Mouse (Mus musculus): ENCODE data around the gene Vrk1.

The Vrk1 gene

DNA sequence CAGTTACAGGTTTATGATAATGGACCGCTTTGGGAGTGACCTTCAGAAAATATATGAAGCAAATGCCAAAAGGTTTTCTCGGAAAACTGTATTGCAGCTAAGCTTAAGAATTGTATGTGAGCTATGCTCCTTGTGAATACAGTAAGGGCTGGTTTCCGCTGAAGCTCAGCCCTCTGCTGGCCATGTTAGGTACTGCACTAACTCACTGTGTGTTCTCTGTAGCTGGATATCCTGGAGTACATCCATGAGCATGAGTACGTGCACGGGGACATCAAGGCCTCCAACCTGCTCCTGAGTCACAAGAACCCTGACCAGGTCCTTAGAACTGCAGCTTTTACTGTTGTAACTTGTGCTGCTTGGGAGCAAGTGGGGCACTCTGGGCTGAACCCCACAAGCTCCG lies 45.8 kb downstream of the Vrk1 start:
- DNase-seq: peak; percentile 92 to 95

DNA sequence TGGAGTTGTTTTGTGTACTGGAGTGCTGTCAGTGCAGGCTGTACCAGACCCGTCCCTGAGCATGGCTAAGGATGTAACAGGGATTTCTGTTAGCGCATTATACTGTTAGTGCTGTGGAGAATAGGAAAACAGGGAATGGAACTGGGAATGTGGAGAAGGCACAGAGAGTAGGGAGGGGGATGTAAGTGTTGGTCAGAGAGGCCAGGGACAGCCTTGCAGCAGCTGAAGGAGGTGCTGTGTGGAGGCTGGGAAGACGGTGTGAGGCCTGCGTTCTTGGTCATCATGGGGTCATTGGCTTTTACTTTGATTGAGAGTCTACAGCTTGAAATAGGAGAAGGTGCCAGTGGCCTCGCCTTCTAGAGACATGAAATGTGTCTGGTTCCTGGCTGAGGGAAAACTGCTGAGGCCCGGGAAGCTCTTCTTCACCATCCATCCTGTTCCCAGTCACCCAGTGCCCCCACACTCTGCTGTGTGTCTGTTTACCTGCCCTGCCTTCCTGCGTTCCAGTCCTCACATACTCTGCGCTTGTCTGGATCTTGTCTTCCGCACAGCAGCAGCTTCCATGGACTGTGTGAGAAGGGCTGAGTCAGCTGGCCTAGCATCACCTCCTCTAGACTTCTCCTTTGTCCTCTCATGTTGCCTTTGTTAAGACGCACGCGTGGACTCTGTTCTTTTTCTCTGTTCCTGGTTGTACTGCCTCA lies 50.0 kb downstream of the Vrk1 start:
- DNase-seq: no peak

DNA sequence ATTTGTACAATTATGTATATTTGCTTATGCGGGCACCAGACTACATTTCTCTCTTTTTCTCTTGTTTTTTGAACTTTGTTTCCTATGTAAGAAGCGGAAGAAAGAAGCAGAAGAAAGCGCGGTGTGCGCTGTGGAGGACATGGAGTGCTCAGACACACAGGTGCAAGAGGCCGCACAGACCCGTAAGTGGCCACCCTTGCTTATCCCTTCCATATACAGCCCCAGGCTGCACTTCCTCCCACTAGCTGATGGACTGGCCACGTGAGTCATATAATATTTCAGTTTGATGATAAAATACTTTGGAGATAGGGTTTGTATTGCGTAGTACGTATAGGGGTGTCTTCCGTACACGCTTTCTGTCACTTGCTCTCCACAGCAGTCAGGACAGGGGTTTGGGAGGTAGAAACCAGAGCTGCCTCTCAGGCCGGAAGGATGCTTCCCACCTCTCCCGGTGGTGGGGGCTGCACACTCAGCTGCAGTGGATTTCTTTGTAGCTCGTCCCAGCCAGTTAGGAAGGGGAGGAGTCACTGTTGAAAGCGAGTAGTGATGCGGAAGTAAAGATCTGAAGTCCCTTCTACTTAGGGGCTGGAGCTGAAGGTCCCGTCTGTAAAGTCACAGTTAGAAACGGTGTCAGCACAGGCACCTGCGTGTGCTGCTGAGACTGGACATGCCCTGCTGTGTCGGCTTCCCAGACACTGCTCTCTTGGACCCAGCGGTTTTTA lies 60.6 kb downstream of the Vrk1 start:
- DNase-seq: no peak

DNA sequence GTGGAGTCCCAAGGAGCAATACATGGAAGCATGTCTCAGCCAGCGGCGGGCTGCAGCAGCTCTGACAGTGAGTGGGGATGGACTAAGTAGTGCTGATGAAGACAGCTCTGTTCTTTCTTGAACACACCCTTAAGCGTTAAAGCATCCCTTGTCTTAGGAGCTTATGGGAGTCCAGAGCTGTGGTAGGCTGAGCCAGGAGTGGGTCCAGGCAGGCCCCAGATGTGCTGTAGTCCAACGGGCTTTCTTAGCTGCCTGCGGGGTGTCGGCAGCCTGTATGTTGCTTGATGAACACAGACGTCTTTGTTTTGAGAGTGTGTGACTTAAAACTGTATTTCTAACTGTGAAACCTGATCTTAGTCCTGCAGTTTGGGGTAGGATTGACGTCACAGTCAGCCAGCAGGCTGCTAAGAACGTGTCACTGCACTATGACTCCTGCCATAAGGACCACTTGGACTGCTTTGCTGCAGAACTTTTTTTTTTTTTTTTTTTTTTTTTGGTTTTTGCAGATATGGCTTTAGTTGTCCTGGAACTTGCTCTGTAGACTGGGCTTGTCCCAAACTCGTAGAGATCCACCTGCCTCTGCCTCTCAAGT lies 61.6 kb downstream of the Vrk1 start:
- DNase-seq: no peak

DNA sequence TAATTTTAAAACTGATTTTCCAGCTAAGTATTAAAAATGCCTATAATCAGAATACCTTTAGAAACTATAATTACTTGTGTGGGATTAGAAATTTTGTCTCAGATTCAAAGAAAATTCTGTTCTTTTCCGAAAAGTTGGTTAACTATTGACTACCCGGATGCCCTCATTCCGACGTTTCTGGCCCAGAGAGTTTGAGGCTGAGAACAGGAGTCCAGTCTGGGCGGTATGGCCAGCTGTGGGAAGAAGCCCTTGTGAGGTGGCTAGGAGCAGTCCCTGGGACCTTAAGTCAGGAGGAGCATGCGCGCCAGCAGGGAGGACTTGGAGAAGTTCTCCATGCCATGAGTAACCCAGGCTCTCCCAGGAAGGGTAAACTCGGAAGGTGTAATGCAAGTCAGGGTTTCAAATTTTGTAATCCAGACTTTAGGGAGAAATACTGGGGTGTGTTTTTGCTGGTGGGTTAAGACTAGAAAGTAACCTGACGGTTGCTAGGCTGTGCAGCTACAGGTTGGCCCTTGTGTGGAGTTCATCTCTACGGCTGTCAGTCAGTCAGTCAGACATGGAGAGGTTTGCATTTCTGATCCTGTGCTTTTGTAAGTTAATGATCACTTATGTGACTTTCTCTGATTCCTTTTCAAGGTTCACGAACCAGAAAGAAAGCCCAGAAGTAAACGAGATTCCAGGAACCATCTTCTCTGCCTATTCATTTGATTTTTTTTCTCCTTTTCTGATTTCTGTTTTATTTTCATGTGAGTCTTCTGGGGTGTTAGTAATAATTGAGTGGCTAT lies 64.5 kb downstream of the Vrk1 start:
- DNase-seq: no peak

DNA sequence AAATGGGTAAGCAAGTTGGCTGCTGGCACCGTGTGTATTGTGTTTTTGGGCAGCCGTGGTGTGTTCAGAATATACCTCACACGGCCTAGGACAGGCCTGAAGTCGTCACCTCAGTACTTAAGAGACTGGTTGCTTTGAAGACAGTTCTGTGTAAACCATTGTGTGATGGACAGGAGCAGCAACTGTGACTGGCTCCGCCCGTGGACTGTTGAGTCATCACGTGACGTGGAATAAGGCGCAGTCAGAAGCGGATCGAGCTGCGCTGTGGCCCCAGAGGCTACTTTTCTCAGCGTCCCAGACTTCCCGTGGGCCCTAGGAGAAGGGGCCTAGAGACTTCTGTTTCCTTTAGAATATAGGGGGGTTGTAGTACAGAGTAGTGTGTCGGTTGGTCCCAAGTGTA lies 66.1 kb downstream of the Vrk1 start:
- no peak for DNase-seq

DNA sequence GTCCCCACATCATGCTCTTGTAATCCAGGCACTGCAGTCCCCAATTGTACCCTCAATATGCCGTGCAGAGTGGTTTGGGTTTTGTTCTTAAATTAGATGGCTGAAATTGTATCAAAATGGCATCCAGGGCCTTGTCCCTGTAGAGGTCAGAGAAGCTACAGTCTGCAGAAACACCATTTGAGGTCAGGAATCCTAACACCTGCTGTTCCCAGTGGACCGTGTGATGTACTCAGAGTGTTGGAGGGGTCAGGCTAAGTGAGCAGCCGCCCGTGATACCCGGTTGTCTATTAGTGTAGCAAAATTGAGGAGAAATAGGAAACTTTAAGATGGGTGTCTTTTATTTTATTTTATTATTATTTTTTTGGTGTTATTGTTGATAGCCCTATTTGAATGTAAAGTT lies 70.5 kb downstream of the Vrk1 start:
- DNase-seq: peak in 1 of 2 experiments; percentile 33

DNA sequence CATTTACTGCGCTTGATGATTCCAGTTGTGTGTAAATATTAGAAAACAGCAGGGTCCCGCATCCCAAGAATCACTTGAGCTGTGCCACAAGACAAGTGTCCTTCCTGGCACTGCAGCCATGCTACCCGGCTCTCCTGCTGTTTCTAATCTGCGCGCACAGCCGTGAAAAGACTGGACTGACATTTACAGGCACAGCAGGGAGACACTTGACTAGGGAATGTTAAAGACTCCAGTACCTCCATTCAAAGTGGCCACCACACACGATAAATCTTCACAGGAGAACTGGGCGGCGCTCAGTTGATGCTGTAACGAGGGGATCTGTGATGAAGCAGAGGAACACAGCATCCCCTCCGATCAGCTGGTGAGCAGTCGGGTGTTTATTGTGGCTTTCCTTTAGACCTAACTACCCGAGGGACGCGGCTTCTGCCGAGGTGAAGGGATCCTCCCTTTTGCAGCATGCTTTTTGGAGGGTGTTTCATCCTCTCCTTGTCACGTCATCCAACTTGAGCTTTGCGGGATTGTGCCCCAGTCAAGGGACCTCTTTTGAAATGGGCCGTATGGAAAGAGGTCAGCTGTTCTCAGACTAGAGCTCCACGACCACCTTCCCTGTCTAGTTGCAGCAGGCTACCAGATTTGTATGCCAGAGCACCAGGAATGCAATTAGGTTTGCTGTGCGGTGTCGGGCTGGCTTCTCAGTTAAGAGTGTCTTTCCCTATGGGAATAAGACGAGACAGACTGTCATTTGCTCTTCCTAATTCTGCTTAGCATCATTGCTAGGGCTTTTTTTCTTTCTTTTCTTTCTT lies 71.1 kb downstream of the Vrk1 start:
- peak; percentile 63 to 81 for DNase-seq

DNA sequence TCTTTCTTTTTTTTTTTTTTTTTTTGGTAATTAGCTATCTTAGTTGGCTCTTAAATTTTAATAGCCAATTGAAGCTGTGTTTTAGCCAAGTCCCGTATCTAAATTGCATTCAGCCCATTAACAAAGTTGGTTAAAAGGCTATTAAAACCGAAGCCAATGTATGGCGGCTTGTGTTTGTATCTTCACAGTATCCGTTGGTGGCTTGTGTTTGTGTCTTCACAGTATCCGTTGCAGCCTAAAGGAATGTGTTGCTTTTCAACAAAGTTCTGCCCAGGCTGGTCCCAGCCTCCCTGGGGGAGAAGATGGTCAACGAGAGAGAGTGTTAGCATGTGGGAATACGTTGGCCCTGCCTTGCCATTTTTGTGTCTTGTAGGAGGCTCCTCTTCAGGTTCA lies 71.7 kb downstream of the Vrk1 start:
- DNase-seq: no peak

DNA sequence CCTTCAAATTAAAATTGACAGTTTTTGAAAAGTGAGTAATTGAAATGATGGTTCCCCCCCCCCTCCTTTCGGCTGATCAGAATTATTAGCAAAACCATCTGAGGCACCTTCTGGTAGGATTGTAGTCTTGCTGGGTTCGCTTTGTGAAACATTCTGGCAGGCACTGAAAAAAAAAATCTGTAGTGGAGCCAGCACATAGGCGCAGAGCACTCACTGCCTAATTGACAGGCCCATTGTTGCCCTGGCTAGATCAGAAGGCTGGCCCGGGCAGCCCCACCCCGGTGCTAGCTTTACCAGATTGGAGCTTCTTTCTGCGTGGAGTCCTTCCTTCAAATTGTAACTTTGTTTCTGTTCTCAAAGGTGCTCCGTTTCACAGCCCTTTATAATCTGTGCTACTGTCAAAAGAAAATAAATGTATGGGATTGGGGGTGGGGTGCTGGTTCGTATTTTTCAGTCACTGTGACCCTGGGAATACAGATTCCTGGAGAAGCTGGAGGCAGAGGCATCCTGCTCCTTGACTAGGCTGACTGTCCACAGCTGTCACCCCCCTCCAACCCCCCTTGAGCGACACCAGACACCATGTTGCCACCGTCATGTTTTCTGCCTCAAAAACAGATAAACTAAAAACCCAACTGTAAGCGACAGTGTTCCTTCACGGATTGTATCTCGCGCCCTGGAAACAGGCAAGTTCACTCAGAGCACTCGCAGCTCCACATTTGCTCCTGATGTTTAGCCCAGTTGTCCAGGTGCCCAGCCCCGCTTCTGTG lies 72.3 kb downstream of the Vrk1 start:
- DNase-seq: peak in 1 of 2 experiments; percentile 54

DNA sequence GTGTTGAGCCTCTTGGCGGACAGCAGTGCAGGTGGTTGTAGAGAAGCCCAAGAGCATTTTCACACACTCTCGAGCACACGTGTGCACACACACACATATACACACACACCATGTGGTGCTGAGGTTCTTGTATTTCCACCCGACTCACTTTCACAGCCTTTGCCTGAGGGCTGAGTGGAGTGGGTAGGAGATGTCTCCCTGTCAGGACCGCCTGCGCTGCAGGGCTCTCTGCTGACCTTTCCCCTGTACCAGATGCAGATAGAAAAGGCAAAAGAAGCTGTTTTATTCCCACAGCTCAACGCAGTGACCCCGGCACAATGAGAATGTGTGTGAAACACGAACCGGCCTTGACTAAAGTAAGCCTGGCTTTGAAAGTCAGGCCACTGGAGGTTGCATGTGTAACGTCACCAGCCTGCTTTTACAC lies 72.9 kb downstream of the Vrk1 start:
- no peak for DNase-seq

DNA sequence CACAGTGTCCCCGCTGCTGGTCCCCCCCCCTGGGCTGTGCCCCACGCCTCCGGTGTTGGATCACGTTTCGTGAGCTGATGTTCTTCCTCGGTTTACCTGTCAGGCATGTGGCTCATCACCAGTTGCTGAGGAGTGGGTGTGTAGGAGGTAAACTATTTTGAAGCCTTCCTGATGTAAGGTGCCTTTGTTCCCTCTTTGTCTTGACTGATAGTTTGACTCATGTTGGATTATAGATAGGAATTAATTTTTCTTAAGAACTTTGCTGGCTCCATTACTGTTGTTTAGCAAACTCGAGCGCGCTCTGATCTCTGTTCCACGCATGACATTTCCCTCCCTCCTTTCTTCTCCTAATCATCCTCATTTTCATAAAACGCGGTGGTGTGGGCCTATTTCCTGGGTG lies 74.1 kb downstream of the Vrk1 start:
- no peak for DNase-seq

DNA sequence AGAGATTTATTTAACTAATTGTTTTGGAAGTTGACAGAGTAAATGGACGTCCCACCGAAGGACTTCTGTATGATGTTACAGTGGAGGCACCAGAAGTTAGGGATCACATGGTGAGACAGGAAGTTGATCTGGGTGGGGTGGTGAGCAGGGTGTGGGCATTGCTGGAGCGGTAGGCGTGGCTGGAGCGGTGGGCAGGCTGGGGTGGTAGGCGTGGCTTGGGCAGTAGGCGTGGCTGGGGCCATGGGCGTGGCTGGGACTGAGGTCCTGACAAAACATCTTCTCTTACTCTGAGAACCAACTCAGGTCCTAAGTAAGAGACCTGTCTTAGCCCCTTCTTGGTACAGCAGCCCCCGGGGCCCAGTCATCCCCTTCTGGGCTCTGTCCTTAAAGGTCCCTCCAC lies 84.8 kb downstream of the Vrk1 start:
- no peak for DNase-seq

DNA sequence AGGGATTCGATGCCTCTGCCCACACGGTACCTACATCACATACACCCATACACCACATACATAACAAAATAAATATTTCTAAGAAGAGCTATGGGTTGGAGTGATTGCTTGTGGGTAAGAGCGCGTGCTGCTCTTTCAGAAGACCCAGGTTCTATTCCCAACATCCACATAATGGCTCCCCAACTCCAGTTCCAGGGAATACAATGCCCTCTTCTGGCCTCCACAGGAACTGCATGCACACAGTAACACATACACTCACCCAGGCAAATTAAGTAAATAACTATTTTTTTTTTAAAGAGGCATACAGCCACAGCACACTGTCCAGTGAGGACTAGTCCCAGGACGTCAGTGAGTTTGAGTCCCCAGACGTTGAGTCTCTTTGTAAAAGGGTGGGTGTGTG lies 92.0 kb downstream of the Vrk1 start:
- DNase-seq: no peak

DNA sequence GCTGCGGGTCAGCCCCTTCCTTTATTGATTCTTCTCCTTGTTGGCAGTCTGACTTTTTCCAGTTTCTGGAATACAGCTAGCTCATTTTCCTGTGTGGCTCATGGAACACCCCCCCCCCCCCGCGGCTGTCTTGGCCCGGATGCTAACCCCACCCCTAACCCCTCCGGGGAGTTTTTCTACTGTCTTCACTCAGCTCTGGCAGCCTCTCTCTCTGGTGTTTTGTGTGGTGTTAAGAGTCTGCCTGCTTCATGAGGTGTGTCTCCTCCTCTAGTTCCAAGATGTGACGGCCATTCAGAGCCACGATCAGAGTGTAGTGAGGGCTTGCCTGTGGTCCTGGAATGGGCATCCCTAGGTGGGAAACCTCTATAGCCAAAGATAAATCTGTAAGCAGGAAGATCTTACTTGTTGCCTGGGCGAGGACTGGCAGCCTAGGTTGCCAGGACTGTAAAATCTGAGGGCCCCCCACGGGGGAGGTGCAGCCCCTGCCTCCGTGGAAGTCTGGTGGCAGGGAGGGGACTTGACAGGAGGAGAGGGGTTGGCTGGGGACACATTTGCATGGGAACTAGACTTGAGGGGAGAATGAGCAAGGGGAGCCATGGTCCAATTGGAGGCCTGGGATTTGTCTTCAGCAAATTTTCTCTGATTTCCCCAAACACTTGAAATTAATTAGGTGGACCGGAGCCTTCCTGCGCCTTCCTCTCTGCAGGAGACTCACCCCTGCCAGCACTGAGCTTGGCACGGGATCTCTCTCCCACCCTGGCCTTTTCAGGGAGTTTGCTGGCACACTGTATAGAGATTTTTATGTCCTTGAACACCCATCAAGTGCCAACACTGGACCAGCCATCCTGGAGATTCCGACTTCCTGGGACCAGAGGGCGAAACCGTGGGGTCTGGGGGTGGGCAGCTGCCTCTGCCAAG lies 93.0 kb downstream of the Vrk1 start:
- DNase-seq: peak; percentile 27 to 50

DNA sequence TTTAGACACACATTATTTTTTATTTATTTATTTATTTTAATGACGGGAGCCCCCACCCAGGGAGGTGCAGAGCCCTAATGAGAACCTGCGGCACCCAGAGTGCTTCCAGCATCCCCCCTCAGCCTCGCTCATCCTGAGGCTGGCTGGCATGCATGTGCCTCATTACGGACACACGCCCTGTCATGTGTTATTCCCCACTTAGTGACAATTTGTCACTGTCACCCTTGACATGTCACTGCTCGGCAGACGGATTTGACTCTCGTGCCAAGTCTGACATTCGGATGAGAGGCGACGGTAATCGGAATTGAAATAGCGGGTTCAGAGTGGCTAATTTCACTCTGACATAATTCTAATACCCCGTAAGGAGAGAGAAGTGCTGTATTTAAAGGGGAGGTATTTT lies 97.2 kb downstream of the Vrk1 start:
- DNase-seq: peak in 1 of 2 experiments; percentile 18

DNA sequence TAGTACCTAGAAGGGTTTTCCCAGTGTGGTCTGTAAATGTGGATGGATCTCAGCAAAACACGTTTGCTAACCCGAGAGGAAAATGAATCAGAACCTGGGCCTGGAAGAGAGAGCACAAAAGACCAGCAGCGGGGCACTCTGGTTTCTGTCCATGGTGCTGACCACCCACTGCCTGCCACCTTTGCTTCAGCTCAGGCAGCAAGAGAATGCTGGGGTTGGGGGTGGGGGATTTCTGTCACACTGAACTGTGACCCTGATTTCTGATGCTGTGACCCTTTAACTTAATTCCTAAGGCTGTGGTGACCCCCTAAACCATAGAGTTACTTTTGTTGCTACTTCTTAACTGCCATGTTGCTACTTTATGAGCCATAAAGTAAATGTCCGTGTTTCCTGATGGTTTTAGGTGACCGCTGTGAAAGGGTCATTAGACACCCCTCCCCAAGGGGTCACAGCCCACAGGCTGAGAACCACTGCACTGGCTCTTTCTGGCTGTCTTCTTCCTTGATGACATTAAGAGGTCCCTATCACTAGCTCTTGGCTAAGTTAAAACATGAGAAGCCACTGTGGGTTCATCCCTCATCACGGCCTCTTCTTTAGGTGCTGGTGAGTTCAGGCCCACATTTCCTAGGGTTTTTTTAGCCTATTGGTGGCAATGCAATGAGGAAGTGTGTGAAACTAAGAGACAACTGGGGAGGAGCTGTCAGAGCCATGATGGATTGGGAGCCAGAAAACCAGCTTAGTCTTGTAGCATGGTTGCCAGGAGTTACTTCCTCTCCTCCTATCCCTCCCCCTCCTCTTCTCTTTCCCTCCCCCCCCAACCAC lies 105.3 kb downstream of the Vrk1 start:
- DNase-seq: peak in 1 of 2 experiments; percentile 28

DNA sequence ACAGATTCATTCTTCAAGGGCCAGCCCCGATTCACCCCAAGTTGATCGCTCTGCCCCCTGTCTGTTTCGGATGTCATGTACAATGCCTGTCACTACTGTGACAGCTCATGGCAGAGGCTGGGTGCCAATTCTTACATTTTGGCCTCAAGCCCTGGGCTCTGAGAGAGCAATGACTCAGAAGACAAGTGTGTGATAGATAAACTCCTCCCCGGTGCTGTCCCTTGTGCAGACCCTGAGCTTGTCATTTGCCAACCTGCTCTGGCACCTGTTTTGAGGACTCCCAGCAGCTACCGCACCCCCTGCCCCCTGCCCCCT lies 105.8 kb downstream of the Vrk1 start:
- peak; percentile 90 for DNase-seq

DNA sequence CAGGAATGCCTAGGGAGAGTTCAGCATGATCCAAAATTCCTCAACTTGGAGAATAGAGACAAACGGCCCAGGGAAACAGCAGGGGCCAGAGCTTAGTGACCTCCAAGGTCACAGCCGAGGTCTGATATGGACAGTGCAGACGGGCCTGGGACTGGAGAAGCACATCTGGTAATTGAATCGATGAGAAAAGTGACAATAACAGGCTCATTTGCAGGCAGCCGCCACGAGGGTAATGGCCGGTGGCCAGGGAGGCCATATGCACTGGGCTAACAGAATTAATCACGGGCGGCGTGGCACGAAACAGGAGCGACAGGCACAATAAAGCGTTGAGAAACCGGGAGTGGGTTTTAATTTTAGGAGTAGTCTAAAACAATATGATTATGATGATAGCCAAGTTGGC lies 113.2 kb downstream of the Vrk1 start:
- DNase-seq: peak; percentile 83 to 89

DNA sequence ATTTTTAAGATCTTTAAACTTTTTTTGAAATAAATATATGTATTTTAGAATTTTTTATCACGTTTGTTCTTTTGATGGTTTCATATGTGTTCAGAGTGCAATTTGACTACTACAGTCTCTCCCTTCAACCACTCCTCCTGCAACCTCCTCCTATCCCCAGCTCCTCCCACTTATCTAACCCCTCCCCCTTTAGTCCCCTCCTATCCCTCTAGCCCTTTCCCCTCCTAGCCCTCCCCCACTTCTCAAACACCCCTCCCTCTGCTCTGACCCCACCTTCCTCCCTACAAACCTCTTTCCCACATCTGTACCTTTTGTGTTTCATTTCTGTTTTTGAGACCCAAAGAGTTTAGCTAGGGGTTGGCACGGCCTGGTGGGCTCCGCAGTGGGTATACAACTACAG lies 114.6 kb downstream of the Vrk1 start:
- DNase-seq: no peak

Measured in cerebellum, postnatal 10 days (tissue).